Mouse (Mus musculus): ENCODE results near the gene Pard3.

GRCm38 (mm10) chr8:127058759-127059158 is 4.9 kb upstream of the Pard3 start:
- no peak for TF ChIP-seq CTCF (IDR thresholded peaks at IDR 0.05; ENCODE audit: extremely low read depth, insufficient read depth, low read length)
- TF ChIP-seq POLR2A (IDR thresholded peaks at IDR 0.05; ENCODE audit: extremely low read depth, insufficient read depth, low read length), result no peak
